Mouse (Mus musculus) 3T3-L1 (cell line): ENCODE data around the gene Man1a.

Experiments
- DNase-seq: peaks from one replicate; pipeline ENCODE4 v3.0.0-alpha.2; 2015; ENCODE audit warnings: low read depth, low spot score

Gene Man1a

DNA sequence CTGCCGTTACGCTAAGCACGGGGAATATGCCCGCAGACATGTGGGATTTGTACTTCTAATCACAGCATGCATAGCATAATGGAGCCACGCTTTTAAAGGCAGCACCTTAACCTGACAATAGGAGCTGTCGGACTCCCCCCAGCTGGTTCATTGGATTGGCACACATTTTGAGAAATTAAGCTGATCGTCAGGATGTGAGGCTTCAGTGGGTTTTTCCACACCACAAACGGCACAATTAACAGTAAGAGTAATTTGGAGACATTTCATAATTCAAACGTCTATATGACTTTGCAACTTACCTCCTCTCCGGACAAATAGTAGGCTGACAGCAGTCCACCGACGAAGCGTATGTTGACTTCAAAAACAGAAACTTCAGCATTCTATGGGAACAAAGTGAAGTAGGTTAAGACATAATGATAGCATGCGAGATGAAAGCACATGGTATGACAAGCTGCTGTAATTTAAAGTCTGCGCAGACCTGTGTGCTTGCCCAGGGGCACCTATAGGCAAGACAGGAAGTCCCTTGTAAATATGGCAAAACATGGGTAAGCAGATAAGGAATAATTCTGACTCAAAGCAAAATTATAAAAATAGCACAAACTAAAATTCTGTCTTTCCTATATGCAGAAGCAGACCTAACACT, 62.2 kb downstream of the Man1a start:
- DNase-seq, result no peak

DNA sequence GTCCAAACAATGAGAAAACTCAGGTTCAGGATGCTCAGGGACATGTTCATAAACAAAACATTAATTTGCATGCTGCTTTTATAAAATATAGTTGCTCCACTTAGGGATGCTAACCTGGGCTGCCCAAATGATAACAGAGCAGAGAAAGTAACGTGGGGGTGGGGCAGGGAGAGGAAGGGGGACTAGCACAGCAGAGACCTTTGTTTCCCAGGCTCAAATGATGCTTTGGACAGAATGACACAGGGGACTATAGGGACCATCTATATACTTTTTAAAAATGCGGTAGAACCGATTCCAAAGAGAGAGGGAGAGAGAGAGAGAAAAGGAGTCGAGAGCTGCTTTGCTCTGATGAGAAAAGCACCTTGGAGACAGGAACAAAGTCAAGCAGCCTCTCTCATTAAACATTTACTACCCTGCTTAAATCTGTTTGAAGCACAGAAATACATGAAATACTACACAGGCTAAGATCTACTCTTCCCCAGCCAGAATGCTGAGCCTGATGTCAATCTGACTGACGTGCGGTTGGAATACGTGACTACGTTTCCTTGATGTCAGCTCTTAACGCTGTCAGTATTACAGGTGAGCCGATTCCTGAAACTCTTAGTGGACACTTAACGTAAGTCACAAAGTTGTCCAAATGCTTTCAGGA, 63.1 kb downstream of the Man1a start:
- no peak for DNase-seq

DNA sequence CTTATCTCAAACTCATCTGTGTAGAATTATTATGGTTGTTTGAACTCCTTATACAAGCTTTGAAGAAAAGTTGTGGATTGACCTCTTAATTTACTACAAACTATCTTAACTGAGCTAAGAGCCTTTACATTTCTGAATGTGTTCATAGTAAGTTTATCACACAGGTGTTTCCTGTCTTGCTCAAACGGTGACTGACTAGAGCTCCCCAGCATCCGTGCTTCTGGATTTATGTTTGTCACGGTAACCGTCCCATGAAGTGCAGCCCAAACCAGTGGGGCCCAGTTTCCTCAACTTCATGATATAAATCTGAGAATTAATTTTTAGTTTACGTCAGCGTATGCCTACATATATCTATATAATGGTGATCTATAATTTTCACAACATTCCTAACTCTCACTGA, 67.3 kb downstream of the Man1a start:
- DNase-seq, result no peak

DNA sequence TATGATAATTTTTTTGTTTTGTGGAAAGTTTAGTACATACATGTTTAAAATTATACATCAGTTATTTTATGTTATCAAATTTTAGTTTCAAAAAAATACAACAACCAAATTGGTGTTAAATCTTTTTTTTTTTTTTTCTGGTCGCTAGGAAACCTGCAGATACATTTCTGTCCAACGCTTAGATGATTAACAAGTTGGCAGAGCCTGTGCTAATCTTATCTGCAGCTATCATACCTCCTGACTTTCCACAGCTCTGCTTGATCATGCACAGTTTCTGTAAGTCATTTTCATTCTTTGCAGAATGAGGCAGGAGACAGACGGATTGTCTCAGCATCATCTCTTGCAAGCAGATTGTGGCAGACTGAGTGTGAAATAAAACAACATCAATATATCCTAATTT, 69.5 kb downstream of the Man1a start:
- DNase-seq, result no peak

DNA sequence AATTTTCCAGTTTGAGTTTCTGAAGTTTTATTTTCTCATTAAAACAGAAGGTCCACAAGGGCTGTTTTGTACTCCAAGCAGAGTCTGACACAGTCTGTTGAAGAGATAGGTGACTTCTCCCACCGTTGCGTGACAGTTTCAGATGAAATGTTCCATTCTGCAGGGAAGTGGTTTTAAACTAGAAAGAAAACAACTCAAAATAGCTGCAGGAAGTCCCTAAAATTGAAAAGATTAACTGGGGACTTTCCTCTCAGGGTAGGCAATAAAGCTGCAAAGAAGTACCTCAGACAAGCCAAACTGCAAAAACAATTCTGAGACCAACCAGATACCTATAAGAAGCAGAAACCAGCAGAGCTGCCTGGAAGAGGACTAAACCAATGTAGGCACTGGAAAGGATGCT, 70.6 kb downstream of the Man1a start:
- no peak for DNase-seq

DNA sequence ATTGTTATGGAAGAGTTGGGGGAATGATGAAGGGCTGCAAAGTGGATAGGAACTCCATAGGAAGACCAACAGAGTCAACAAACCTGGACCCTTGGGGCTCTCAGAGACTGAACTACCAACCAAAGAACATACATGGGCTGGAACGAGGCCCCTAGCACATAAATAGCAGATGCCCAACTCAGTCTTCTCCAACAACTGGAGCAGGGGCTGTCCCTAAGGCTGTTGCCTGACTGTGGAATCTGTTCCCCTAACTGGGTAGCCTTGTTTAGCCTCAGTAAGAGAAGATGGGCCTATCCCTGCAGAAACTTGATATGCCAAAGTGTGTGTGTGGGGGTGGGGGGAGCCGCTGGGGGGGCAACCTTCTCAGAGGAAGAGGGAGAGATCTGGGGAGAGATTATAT, 73.5 kb downstream of the Man1a start:
- no peak for DNase-seq

DNA sequence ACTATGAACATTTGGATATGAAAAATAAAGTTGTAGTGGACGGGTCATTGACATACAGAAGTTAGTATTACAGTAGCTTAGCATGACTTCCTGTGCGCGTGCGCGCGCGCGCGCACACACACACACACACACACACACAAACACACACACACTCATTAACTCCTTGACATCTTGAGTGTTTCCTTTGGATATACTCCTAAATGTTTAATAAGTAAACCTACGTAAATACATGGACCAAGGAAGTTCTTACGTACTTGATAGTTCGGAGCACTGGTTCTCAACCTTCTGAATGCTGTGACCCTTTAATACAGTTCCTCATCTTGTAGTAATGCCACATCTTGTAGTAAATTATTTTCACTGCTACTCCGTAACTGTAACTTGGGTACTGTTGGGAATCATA, 79.1 kb downstream of the Man1a start:
- DNase-seq, result no peak

DNA sequence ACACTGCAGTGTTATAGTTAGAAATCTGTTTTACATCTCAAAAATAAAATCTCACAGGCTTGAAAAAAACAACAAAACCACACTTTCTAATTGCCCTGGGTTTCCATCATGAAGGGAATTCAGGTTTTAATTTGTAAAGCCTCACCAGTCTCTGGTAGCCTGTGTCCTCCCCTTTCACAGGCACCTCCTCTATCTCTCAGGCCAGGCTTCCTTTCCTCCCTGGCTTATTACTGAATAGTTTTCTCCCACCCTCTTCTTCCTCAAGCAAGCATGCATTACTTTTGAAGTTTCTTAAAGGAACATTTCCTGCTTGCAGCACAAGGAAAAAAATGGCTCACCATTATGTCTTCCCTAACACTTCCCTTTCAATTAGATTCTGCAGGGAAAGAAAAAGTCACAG, 80.2 kb downstream of the Man1a start:
- no peak for DNase-seq

DNA sequence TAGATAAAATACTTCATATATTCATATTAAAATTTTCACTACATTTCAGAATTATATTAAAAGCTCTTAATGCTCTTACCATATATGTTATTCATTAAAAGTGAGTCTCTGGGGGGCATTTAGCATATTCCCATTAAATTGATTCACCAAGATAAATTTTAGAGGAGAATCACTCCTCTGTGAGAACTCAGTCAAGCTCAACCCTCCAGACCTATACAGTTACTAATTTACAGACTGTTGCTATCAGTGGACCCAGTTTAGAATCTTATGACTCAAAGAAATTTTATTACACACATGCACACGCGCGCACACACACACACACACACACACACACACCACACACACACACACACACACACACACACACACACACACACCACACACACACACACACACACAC, 81.8 kb downstream of the Man1a start:
- no peak for DNase-seq

DNA sequence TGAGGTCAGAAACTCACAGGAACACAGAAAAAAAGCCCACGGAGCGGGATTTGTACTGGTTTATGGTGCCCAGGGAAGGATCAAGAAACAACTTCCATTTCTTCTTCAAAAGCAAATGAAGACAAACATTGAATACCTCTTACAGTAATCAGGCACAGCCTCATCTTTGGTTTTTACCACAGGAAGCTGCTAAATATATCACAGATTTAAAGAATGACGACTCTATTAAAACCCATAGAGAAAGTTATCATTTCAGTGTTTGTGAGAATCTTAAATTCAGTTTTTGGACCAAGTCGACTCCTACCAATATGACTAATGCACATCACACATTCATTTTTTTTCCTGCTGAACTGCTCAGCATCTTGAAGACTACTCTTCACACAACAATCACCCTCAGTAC, 86.0 kb downstream of the Man1a start:
- no peak for DNase-seq

DNA sequence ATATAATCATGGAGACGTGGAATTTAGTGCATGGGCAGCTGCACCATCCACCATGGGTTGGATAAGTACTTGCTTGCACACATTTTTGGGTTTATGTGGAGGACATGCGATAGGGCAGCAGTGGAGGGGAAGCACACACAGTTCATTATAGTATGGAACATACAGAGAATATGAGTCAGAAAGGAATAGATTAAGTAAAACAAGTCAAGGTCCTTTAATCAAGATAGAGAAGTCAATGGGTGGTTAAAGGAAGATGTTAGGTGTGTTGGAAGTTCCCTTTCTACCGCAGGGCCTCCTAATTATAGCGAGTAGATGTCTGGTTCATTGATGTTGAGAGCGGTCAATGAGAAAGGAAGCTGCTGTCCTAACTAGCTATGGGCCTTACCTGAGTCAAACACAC, 91.5 kb downstream of the Man1a start:
- DNase-seq, result no peak

DNA sequence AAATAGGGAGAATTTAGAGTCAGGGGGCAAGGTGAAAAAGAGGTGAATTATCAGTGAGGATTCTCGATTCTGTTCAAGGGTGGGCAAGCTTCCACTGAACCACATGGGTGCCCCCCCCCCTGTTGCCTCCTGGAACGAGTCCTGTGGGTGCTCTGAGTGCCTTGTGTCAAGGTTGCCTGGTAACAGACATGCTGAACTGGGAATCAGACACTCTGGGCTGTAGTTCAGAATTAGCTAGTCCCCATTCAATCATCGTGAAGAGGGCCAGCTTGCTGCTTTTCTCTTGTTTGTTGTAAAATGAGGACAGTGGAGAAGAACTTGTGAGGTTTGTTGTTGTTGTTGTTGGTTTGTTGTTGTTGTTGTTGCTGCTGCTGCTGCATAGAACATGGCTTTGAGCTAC, 92.3 kb downstream of the Man1a start:
- DNase-seq, result no peak

DNA sequence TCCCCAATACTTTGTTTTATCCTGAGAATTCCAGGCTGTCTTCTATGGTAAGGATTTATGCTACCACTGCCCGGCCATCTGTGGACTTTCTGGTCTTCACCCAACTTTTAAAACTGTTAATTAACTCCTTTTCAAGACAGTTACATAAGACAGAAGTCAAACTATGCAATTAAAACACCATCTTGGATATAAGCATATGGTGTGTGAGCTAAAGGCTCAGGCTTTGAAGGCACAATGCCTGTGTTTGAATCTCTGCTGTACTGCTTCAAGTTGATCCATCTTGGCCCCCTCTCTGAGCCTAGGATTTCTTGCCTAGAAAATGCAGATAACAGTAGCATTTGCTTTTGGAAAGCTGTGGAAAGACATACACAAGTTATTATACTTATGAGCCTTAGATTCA, 97.8 kb downstream of the Man1a start:
- DNase-seq, result no peak

DNA sequence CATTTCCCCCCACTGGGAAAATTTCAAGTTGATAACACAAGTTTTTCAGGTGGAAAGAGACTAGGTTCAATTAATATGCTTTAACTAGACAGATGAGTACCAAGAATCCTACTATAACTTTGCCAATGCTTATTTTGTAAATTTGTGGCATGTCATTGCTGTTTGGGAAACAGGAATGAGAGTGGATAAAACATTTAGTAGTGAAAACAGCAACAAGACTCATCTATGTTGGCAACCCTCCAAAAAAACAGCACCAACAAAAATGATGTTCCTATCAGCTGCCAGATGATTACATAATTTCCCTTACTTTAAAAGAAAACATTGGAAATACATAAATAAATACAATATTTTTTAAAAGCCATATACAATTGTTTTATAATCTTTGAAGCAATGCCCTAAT, 102.2 kb downstream of the Man1a start:
- peak; percentile 14 for DNase-seq

DNA sequence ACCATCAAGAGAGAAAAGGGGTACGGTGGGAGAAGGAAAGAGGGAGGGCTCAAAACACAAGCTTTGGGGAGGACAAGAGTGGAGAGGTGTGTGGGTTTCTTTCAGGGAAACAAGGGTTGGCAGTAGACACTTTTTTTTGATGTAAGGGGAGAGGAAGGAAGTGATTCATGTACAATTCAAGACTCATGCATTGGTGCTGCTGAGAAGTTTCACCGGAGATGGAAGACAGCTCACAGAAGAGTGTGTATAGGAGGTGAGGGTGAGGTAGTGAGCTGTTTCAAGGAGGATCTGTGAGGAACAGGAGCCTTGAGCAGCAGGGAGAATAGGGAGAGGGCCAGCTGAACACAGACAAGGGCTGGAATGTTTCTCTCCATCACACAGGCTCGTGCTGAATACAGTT, 116.7 kb downstream of the Man1a start:
- DNase-seq, result peak; percentile 2

DNA sequence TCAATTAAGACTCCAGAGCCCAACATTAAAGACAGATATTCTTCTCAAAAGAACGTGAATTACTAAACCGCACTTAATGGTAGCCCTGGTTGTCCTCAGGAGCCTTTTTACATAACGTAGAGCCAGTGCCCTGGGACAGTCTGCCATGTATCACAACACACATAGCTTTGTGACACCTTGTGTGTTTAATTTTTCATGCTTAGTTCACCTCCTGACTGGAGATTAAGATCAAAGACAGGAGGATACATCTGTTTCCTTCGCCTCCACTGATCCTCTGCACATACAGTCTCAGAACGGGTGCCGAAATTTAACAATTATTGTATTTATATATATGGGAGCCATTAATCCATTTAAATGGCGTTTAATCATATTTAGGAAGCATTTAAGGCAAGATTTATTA, 134.8 kb downstream of the Man1a start:
- no peak for DNase-seq

DNA sequence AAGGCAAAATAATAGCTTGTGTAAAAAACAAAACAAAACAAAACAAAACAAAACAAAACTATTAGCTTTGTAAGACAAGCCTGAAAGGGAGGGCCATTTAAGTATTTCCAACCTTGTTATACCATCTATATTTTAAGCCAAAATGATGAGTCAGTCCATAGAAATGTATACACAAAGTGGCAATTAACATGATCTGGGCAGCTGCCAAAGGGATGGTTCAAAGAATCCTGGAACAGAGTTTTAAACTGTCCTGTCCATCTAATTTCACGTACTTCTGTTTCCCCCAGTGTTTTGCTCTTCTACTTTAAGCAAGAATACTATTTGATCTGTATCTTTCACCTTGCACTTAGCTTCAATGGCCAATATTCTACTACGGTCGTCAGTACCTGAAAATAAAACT, 138.2 kb downstream of the Man1a start:
- DNase-seq, result peak; percentile 58

DNA sequence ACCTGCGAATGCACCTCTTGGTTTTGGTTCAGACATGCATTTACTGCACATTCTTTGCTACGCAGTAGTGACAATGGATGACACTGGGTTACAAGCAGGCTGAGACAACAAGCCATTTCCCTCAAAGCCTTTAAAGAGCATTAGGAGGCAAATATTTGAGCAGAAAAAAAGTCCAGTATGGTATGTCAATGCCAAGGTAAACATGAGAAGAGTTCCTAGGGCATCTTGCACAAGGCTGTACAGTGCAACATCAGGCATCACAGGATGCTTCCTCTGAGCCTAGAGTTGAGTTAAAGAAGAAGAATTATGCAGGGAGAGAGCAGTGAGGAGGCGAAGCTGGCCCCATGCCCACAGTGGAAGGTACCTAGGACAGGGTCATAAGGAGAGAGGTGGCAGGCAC, 140.3 kb downstream of the Man1a start:
- DNase-seq, result no peak

DNA sequence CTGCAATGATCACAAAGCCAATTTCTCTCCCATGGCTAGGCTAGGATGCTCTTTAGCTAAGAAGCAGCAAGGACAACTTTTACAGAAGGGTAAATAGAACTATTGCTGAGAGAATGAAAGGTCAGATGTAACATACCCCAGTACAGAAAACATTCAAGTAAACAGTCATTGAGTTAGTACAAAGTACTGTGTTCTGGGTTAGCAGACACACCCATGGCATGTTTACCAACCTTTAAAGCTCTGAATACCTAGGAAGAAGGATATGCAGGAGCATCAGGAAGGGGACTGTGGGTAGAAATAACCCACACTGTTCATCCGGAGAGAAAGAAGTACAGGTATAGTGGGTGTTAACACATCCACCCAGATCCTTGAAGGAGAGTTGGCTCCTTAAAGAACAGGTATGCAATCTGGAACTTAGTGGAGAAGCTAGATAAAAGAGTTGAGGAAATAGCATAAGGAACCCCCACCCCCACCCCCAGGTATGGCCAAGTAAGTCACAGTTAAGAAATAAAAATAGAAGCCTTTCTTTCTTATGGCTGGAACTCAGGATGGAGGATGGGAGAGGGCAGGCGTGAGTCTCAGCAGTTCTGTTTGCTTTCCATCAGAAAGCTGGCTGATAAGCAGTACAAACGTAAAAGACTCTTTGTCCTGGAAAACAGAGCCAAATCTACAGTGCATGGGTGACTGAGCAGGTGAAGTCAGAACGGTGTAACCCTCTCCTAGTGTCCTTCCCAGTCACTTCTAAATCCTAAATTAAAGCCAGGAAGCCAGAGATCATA, 146.5 kb downstream of the Man1a start:
- DNase-seq, result no peak

DNA sequence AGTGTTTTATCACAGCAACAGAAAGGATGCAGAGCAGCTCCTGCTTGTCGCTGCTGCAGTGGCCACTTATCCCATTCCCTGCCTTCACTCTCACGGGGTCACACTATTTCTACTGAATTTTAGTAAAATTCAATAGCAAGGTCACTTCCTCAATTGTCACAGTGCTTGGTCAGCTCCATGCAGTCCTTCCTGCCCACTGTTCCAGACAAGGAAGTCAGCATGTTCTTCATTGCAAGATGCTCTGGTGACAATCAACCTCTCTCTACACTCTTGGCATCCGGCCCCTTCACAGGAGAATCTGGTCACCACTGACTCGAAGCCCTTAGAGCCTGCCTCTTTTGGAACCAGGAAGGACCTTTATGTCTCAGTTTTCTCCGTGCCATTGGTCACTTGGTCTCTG, 148.5 kb downstream of the Man1a start:
- DNase-seq, result no peak

DNA sequence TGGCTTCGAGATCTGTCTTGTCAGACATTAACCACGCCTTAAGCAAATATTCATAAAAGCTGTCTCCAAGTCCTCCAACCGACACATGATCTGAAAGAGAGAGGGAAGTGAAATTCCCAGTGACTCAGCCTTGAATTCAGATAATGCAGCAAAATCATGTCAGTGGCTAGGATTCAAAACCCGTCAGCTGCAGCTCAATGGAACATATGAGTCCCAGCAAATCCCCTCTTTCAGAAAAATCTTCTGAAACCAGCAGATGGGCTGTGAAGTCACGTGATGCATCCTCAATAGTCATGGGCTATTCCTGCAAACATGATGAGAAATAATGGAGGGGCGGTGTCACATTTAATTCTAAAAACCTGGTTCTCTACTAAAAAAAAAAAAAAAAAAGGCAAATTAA, 151.0 kb downstream of the Man1a start:
- DNase-seq, result peak; percentile 59

DNA sequence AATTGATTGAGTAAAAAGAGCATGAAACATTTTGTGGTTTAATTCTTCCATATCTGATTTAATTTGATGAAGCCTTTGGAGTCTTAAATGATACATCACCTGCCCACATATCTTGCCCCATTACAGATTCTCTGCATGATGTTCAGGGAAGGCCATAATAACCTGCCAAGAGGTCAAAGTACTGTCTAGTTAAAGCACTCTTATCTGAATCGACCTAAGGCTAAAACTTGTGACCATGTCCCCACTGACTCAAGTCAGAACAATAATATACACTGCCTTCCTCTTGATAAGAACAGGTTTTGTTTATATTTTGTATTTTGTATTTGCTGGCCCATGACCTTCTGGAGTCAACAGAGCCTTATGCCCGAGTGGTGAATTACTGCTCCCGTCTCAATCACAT, 154.2 kb downstream of the Man1a start:
- no peak for DNase-seq

DNA sequence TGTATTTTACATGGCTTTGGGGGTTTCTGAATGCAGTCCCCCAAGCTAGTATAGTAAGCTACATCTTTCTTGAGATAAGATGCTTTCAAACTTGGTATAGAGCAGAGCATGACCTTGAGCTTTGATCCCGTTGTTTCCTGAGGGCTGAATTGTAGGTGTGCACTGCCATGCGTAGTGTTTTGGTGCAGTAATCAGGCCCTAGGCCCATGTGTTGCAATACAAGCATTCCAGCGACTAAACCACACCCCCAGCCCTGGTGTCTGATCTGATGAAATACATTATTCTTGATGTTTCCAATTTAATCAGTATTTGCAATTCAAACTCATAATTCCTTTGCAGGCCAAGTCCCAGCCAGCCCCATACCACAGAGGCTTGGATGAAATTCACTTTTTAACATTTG, 158.9 kb downstream of the Man1a start:
- DNase-seq, result no peak
